In the genomic region with DNA sequence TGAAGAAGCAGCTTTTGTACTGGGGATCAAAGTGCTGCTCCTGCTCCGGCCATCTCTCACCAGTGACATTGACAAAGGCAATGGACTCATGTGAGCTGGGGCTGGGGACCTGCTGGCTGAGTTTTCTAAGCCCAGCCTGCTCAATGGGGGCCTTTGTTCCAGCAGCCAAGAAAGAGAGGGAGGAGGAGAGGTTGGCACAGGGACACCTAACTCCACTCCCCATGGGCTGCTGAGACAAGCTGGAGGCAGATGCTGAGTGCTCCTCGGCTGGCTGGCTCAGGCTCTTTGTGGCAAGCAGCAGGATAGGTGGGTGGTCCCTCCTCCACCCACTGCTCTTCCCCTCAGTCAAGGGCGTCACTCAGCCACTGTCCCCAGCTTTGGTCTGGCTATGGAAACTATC, we compare ENCODE assay signal across 10 mouse cellular contexts.
A peak's percentile ranks its signal among the peaks of the same experiment; 100 is the strongest.
DNase-seq lines count a peak whose midpoint lies in the region; ATAC-seq and TF ChIP-seq lines count a peak whose summit lies in the region.
"Had no signal": no experiment of that assay in that cellular context is flagged by ENCODE, and none has a peak within 500 bp of the region (broad histone marks: within the 10 kb centered on the region; RNA-seq: fewer than 3 reads in every experiment).

No protein-coding gene starts in this region.

- 25% methylated on average over 3 of the region's 3 CpGs for WGBS in lung, embryonic 14.5 days

- H3K4me3 ChIP-seq in lung, embryonic 14.5 days (ENCODE audit: low read depth, low read length), result no peak overlapping the region
- H3K4me3 ChIP-seq: liver, embryonic 15.5 days had no signal

- ATAC-seq in lung, embryonic 14.5 days (ENCODE audit: insufficient read depth), result peak; percentile 49; the same call in 1 of the 2 replicates
- peak; percentile 88 for ATAC-seq in frontal cortex, adult (ENCODE audit: low TSS enrichment)

- intact Hi-C loops in left cerebral cortex, postnatal 14 days (cut with DNase I), result no loop called here

- no peaks in the 10 kb centered on the region for H3K27me3 ChIP-seq in lung, embryonic 14.5 days (ENCODE audit: insufficient read depth, low read length)
- H3K27me3 ChIP-seq: liver, embryonic 15.5 days had no signal

- H3K9me3 ChIP-seq in lung, embryonic 14.5 days (ENCODE audit: low read depth, low read length), result no peaks in the 10 kb centered on the region
- H3K9me3 ChIP-seq: liver, embryonic 15.5 days had no signal

- H3K36me3 ChIP-seq in lung, embryonic 14.5 days (ENCODE audit: insufficient read depth), result no peaks in the 10 kb centered on the region
- H3K36me3 ChIP-seq: liver, embryonic 15.5 days had no signal

- no peaks in the 10 kb centered on the region for H3K4me1 ChIP-seq in lung, embryonic 14.5 days (ENCODE audit: insufficient read depth)
- H3K4me1 ChIP-seq: liver, embryonic 15.5 days had no signal

- H3K9ac ChIP-seq in lung, embryonic 14.5 days, result no peak overlapping the region
- H3K9ac ChIP-seq: liver, embryonic 15.5 days had no signal

- no peak for TF ChIP-seq CTCF in lung, embryonic 14.5 days (IDR thresholded peaks at IDR 0.05; ENCODE audit: low read depth)

- no peak overlapping the region for H3K4me2 ChIP-seq in lung, embryonic 14.5 days
- H3K4me2 ChIP-seq: liver, embryonic 15.5 days had no signal

- no peak overlapping the region for H3K27ac ChIP-seq in lung, embryonic 14.5 days (ENCODE audit: low read depth)
- H3K27ac ChIP-seq: liver, embryonic 15.5 days had no signal

- DNase-seq in lung, embryonic 14.5 days, result peak; percentile 25
- DNase-seq in lung, postnatal 10 days, result no peak
- peak; percentile 34 to 67 for DNase-seq in left cerebral cortex, postnatal 14 days (ENCODE audit: low spot score in 2 of 2)
- DNase-seq in right cerebral cortex, postnatal 36 days (ENCODE audit: low spot score in 2 of 2), result peak; percentile 23 to 37
- DNase-seq in kidney, adult 8-10 months, result no peak
- no peak for DNase-seq in urinary bladder, postnatal 25 days (ENCODE audit: low spot score)
- DNase-seq in adrenal gland, adult 18-20 months (ENCODE audit: low spot score in 2 of 2), result no peak
- DNase-seq: heart, postnatal 36 days had no signal

Comparison
In these comparisons a context has a peak if more than half of its experiments do, and no peak if none do; other contexts are left out.
1. DNase-seq: peak in lung, embryonic 14.5 days (single experiment), left cerebral cortex, postnatal 14 days (2 of 2) and right cerebral cortex, postnatal 36 days (2 of 2); none in lung, postnatal 10 days (single experiment), kidney, adult 8-10 months (0 of 2), urinary bladder, postnatal 25 days (single experiment) and adrenal gland, adult 18-20 months (0 of 2).